Mouse (Mus musculus): ENCODE data around the gene Rad9b. TPM values are rescaled to one million over a fixed set of nuclear protein-coding genes. Genes with fewer than 3 reads are reported as not detected.

Rad9b gene
- polyA plus RNA-seq, 1 experiment, result not detected

DNA sequence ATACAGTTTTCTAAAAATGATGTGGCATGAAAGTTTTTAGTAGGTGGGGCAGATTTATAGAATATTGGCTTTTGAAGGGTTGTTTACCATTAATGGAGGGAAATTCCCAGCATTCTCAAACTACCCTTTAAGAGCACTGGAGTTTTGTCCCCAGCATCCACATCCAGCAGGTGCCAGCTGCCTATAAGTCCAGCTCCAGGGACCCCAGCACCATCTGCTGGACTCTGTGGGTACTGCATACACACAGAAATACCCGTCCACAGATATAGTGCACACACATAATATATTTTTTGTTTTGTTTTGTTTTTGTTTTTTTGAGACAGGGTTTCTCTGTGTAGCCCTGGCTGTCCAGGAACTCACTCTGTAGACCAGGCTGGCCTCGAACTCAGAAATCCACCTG is 39.9 kb upstream of the Rad9b start:
- 45% methylated on average over 2 of the region's 2 CpGs for WGBS
- Histone ChIP-seq H3K27ac (ENCODE audit: insufficient read depth, low read depth, low read length) (no peak overlapping the region), H3K4me1 (ENCODE audit: control insufficient read depth, insufficient read depth, low read length) (peaks cover 19% of the 10 kb centered on the region; the same call in 1 of the 2 replicates), H3K4me3 (ENCODE audit: insufficient read depth, low read depth, low read length) (no peak overlapping the region)
- TF ChIP-seq POLR2A (IDR thresholded peaks at IDR 0.05; ENCODE audit: insufficient read depth, low read depth, low read length) (no peak), CTCF (IDR thresholded peaks at IDR 0.05; ENCODE audit: insufficient read depth, low read depth, low read length) (0 out of 2 replicates have a peak, but pooled peaks have one; percentile 27)

DNA sequence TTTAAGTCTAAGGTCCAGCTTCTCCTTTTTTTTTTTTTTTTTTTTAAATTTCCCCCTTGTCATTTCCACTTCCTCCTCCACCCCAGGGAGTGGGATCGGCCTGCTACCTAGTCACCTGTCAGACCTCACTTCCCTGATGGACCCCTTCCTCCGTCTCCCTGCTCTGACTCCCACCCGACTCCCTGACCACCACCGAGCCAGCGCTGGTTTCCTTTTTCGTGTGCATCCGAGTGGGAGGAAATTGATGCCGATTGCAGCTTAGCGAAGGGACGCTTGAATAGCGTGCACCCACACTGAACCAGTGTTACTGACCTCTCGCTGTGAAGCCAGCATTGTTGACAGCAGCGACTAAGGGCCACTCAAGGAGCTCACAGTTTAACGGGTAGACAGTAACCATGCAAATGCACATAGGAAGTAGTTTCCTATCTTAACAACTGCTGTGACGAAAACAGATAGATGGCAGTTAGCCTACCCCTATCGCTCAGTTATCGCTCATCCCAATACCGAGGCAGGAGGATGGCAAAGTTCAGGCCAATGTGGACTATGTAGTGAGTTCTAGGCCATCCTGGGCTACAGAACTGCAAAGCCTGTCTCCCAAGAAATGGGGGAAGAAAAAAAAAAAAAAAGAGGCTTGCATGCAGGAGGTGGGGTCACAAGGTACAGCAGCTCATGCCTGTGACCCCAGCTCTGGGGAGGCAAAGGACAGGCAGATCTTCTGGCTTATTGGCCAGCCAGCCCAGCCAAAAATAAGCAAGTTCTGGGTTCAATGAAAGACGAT is 38.4 kb upstream of the Rad9b start:
- H3K27ac ChIP-seq (ENCODE audit: insufficient read depth, low read depth, low read length), result no peak overlapping the region
- H3K4me3 ChIP-seq (ENCODE audit: insufficient read depth, low read depth, low read length), result peak overlapping the region; percentile 95
- 5% methylated on average over 19 of the region's 19 CpGs for WGBS
- peaks cover 15% of the 10 kb centered on the region; the same call in 1 of the 2 replicates for H3K4me1 ChIP-seq (ENCODE audit: control insufficient read depth, insufficient read depth, low read length)
- no peak for TF ChIP-seq CTCF (IDR thresholded peaks at IDR 0.05; ENCODE audit: insufficient read depth, low read depth, low read length)
- no peak for TF ChIP-seq POLR2A (IDR thresholded peaks at IDR 0.05; ENCODE audit: insufficient read depth, low read depth, low read length)

DNA sequence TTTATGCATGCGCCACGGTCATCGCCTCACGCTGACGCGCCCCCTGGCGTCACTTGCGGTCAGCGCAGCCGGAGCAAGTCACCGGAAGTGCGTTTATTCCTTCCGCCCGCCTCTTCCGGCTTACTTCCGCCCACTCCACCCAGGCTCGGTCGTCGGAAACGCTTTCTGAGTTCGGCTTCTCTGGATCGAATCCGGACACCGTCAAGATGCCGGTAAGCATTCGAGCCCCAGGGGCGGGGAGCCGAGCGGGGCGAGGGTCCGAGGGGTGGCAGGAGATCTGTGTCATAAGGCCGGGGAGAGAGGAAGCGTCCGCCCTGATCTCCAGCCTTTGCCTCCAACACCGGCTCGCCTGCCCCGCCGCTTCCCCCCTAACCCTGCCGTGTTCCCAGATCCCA is 37.8 kb upstream of the Rad9b start, which contains the start of gene Arpc3:
Gene Arpc3 (plus strand): TSS at position 93 of the 395 bp plus-strand sequence.
- Histone ChIP-seq H3K4me1 (ENCODE audit: control insufficient read depth, insufficient read depth, low read length) (peaks cover 15% of the 10 kb centered on the region; the same call in 1 of the 2 replicates), H3K27ac (ENCODE audit: insufficient read depth, low read depth, low read length) (0 out of 2 replicates have a peak within 1 kb of the TSS, but pooled peaks have one; percentile 39), H3K4me3 (ENCODE audit: insufficient read depth, low read depth, low read length) (peak within 1 kb of the TSS; percentile 95)
- under 1% methylated on average over 39 of the region's 39 CpGs for WGBS
- TF ChIP-seq CTCF (IDR thresholded peaks at IDR 0.05; ENCODE audit: insufficient read depth, low read depth, low read length), result peak; percentile 77
- peak; percentile 63; the same call in 1 of the 2 replicates for TF ChIP-seq POLR2A (IDR thresholded peaks at IDR 0.05; ENCODE audit: insufficient read depth, low read depth, low read length)

DNA sequence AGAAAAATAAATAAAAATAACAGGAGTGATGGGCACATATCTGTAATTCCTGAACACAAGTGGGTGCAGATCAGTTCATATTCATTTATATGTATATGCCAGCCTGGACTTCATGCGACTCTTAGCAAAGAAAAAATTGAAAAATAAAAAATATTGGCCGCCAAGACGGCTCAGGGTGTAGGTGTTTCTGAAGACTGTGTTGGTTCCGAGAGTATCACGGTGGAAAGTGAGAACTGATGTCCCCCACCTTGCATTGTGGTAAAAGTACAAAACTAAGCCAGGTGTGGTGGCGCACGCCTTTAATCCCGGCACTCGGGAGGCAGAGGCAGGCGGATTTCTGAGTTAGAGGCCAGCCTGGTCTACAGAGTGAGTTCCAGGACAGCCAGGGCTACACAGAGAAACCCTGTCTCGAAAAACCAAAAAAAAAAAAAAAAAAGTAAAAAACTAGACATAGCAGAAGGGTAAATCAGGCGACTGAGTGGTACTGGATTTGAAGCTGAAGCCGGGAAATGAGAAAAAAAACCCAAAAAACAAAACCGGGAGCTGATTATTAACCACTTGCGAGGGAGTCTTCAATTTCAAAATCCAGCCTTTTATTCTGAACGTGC is 37.2 kb upstream of the Rad9b start:
- TF ChIP-seq POLR2A (IDR thresholded peaks at IDR 0.05; ENCODE audit: insufficient read depth, low read depth, low read length) (no peak), CTCF (IDR thresholded peaks at IDR 0.05; ENCODE audit: insufficient read depth, low read depth, low read length) (no peak)
- Histone ChIP-seq H3K4me1 (ENCODE audit: control insufficient read depth, insufficient read depth, low read length) (peaks cover 12% of the 10 kb centered on the region; the same call in 1 of the 2 replicates), H3K27ac (ENCODE audit: insufficient read depth, low read depth, low read length) (no peak overlapping the region), H3K4me3 (ENCODE audit: insufficient read depth, low read depth, low read length) (no peak overlapping the region)
- WGBS, result 49% methylated on average over 16 of the region's 16 CpGs

DNA sequence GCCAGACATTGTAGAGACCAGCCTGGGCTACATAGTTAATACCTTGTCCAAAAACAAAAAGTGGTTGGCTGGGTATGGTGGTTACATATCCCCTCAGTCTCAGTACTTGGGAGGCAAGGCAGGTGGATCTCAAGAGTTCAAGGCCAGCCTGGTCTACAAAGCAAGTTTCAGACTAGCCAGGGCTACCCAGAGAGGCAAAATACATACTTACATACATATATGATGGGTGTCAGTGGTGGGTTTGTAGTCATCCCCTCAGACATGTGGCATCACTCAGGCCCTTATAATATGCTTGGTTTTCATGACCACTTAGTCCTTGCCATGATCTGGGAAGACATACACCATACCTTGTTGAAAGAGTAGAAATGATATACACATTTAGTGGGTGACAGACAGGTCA is 36.6 kb upstream of the Rad9b start:
- Histone ChIP-seq H3K4me1 (ENCODE audit: control insufficient read depth, insufficient read depth, low read length) (peaks cover 12% of the 10 kb centered on the region; the same call in 1 of the 2 replicates), H3K27ac (ENCODE audit: insufficient read depth, low read depth, low read length) (no peak overlapping the region), H3K4me3 (ENCODE audit: insufficient read depth, low read depth, low read length) (no peak overlapping the region)
- TF ChIP-seq CTCF (IDR thresholded peaks at IDR 0.05; ENCODE audit: insufficient read depth, low read depth, low read length) (no peak), POLR2A (IDR thresholded peaks at IDR 0.05; ENCODE audit: insufficient read depth, low read depth, low read length) (no peak)

DNA sequence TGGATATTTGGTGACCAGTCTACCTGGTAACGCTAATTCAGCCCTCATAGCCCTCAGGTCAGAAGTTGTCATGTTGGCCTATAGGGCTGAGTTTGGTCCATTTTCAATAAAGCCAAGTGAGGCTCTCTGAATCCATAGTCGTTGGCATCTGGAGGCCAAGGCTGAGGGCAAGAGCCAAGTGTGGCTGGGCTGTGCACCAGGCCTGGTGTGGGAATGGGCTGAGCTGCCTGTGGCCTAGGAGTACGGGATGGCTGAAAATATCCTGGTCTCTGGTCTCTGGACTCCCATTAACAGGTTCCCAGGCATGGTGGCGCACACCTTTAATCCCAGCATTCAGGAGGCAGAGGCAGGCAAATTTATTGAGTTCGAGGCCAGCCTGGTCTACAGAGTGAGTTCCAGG is 36.0 kb upstream of the Rad9b start:
- H3K27ac ChIP-seq (ENCODE audit: insufficient read depth, low read depth, low read length), result no peak overlapping the region
- no peak overlapping the region for H3K4me3 ChIP-seq (ENCODE audit: insufficient read depth, low read depth, low read length)
- H3K4me1 ChIP-seq (ENCODE audit: control insufficient read depth, insufficient read depth, low read length), result peaks cover 9% of the 10 kb centered on the region; the same call in 1 of the 2 replicates
- TF ChIP-seq CTCF (IDR thresholded peaks at IDR 0.05; ENCODE audit: insufficient read depth, low read depth, low read length) (no peak), POLR2A (IDR thresholded peaks at IDR 0.05; ENCODE audit: insufficient read depth, low read depth, low read length) (no peak)
- WGBS, result 91% methylated on average over 5 of the region's 5 CpGs

DNA sequence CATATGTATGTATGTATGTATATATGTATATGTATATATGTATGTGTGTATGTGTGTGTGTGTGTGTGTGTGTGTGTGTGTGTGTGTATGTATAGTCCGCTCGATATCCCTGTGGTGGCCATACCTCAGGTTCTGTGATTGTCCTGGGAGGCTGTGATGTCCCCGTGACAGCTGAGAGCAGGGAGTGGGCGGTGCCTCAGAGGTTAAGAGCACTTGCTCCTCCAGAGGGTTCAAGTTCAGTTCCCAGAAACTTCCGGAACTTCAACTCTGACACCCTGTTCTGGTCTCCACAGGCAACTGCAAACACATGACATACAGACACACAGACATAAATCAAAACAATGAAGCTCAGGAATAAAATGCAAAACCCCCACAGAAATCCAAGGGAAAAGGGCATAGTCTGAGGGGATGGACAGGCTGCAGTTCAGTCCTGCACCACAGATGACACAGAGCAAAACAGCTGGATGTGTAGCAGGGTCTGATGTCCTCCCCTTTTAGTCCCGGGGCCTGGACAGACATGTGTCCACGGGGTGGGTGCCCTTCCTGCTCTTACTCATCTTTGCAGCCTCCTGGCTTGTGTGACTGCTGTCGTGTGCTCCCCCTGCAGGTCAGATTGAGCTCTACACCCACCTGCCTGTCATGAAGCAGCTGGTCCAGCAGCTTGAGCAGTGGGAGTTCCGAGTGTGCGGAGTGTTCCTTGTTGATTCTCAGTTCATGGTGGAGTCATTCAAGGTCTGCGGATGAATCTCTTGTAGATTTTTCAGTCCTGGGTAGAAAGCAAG is 25.5 kb upstream of the Rad9b start:
- Histone ChIP-seq H3K27ac (ENCODE audit: insufficient read depth, low read depth, low read length) (no peak overlapping the region), H3K4me3 (ENCODE audit: insufficient read depth, low read depth, low read length) (no peak overlapping the region), H3K4me1 (ENCODE audit: control insufficient read depth, insufficient read depth, low read length) (no peaks in the 10 kb centered on the region)
- WGBS, result 49% methylated on average over 11 of the region's 11 CpGs
- TF ChIP-seq POLR2A (IDR thresholded peaks at IDR 0.05; ENCODE audit: insufficient read depth, low read depth, low read length) (no peak), CTCF (IDR thresholded peaks at IDR 0.05; ENCODE audit: insufficient read depth, low read depth, low read length) (peak; percentile 71)

DNA sequence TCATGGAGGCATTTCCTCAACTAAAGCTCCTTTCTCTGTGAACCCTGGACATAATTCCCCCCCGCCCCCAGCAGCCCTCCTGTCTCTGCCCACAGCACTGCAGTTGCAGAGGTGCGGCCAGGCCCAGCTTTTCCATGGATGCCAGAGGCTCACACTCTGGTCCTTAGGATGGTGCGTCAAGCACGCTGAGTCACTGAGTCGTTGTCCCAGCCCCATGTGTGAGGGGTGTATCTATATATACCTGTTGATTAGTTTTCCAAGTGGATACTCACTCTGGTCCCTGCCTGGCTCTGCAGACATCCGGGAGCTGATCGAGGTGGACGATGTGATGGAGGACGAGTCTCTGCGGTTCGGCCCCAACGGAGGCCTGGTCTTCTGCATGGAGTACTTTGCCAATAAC is 24.1 kb upstream of the Rad9b start:
- no peak overlapping the region for H3K4me3 ChIP-seq (ENCODE audit: insufficient read depth, low read depth, low read length)
- no peak for TF ChIP-seq POLR2A (IDR thresholded peaks at IDR 0.05; ENCODE audit: insufficient read depth, low read depth, low read length)
- TF ChIP-seq CTCF (IDR thresholded peaks at IDR 0.05; ENCODE audit: insufficient read depth, low read depth, low read length), result no peak
- H3K27ac ChIP-seq (ENCODE audit: insufficient read depth, low read depth, low read length), result no peak overlapping the region
- no peaks in the 10 kb centered on the region; the same call in 1 of the 2 replicates for H3K4me1 ChIP-seq (ENCODE audit: control insufficient read depth, insufficient read depth, low read length)
- 94% methylated on average over 12 of the region's 12 CpGs for WGBS
